Mouse (Mus musculus): ENCODE measurements around the gene Rps27a. TPM values are rescaled to one million over a fixed set of nuclear protein-coding genes. Genes with fewer than 3 reads are reported as not detected.
A peak's percentile ranks its signal among the peaks of the same experiment; 100 is the strongest.

The Rps27a gene
- total and polyA plus RNA-seq, 3 experiments: 560 to 2,403 (median 1,339) TPM

DNA sequence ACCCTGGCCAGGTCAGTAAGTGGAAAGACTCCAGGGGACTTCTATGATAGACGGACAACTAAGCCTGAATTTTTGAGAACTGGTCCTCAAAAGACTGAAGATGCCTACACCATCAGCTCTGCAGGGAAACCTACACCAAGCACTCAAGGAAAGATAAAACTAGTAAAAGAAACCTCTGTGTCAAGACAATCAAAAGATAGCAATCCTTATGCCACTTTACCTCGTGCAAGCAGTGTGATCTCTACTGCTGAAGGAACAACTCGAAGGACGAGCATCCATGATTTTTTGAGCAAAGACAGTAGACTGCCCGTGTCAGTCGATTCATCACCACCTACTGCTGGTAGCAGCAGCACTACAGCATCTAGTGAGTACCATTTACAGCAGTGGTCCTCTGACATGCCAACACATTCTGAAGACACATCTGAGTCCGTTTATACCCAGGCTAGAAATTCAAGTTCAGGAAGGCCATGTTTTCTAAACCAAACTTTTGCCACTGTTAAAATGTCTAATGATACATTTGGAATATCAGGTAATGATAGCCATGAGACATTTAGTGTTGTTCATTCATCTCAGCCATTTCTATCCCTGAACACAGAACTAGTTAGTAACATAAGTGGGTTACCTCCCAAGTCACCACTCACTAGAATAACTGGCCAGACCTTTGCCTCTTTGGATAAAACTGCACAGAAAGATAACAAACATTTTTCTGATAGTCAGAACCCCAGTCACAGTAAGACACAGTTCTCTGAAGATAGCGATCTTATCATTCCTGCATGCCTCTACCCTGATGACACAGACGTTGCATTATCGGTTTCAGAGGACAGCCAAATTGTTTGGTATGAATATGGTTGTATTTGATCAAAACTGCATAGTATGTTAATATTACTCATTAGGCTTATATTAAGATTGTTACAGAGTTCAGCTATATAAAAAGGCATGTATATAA, 43.7 kb downstream of the Rps27a start (continued):
- TF ChIP-seq USF2 (IDR thresholded peaks at IDR 0.05; ENCODE audit: borderline replicate concordance in 1 of 2, insufficient read depth in 1 of 2, low read depth in 1 of 2, low read length in 2 of 2) (no peak), TAL1 (IDR thresholded peaks at IDR 0.05; ENCODE audit: low read length) (0 out of 2 replicates have a peak, but pooled peaks have one; percentile 31), UBTF (IDR thresholded peaks at IDR 0.05; ENCODE audit: borderline replicate concordance, insufficient read depth, low read depth, low read length) (no peak), NELFE (IDR thresholded peaks at IDR 0.05; ENCODE audit: low read depth, low read length) (no peak), GATA1 (IDR thresholded peaks at IDR 0.05; ENCODE audit: low read depth, low read length) (peak; percentile 99), EP300 (IDR thresholded peaks at IDR 0.05; ENCODE audit: low read depth in 1 of 2, low read length in 2 of 2) (peak; percentile 95 to 98), NRF1 (IDR thresholded peaks at IDR 0.05; ENCODE audit: insufficient read depth, low read depth, low read length, poor library complexity, severe bottlenecking) (no peak), MYB (IDR thresholded peaks at IDR 0.05; ENCODE audit: low read depth, low read length) (peak; percentile 83)

DNA sequence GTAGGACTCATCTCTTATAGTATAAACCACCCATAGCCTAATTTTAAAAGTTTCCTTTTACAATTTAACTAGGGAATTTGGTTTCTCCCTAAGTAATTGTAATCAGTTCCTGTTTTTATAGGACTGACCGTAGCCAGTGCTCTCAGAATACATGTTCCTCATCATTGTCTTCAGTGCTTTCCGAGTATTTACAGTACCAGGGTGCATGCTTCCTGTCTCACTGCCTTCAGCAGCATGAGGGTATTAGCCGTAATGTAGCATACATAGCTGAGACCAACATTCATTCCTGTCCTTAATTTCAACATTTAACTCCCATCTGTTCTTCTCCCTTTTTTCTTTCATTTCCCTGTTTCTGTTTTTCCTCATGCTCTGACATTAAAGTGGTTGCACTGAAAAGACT, 50.9 kb downstream of the Rps27a start:
- Histone ChIP-seq H3K79me2 (ENCODE audit: control insufficient read depth, insufficient read depth, low read length, poor library complexity) (no peaks in the 10 kb centered on the region), H3K9me3 (replicated peaks; ENCODE audit: insufficient read depth, low read length) (no peaks in the 10 kb centered on the region), H3K4me1 (ENCODE audit: control insufficient read depth in 1 of 2, insufficient read depth in 2 of 2, low read length in 2 of 2) (no peaks in the 10 kb centered on the region), H3K27ac (ENCODE audit: control insufficient read depth, low read depth, low read length) (no peak overlapping the region), H3K36me3 (ENCODE audit: control insufficient read depth in 1 of 2, insufficient read depth in 2 of 2, low read length in 2 of 2) (peaks cover 0 to 2% of the 10 kb centered on the region in 2 experiments; a peak in 1 of 4 replicates), H3K9ac (ENCODE audit: control insufficient read depth, low read depth, low read length, poor library complexity, severe bottlenecking) (no peak overlapping the region), H3K27me3 (ENCODE audit: control insufficient read depth in 1 of 2, insufficient read depth in 2 of 2, low read length in 2 of 2) (no peaks in the 10 kb centered on the region), H3K4me3 (ENCODE audit: control insufficient read depth in 1 of 2, insufficient read depth in 1 of 2, low read depth in 2 of 2, low read length in 2 of 2) (no peak overlapping the region)
- DNase-seq (ENCODE audit: low read depth, low spot score): no peak
- TF ChIP-seq MEF2A (IDR thresholded peaks at IDR 0.05; ENCODE audit: extremely low read depth, insufficient replicate concordance, low read depth, low read length, poor library complexity, severe bottlenecking) (no peak), ZKSCAN1 (IDR thresholded peaks at IDR 0.05; ENCODE audit: low read depth, low read length) (no peak), MAFK (IDR thresholded peaks at IDR 0.05; ENCODE audit: borderline replicate concordance, low read depth, low read length) (no peak), NRF1 (IDR thresholded peaks at IDR 0.05; ENCODE audit: insufficient read depth, low read depth, low read length, poor library complexity, severe bottlenecking) (no peak), USF2 (IDR thresholded peaks at IDR 0.05; ENCODE audit: borderline replicate concordance in 1 of 2, insufficient read depth in 1 of 2, low read depth in 1 of 2, low read length in 2 of 2) (no peak), BHLHE40 (IDR thresholded peaks at IDR 0.05; ENCODE audit: borderline replicate concordance, low read depth, low read length) (no peak), NELFE (IDR thresholded peaks at IDR 0.05; ENCODE audit: low read depth, low read length) (no peak), ZNF384 (IDR thresholded peaks at IDR 0.05; ENCODE audit: low read depth, low read length) (no peak), MAZ (IDR thresholded peaks at IDR 0.05; ENCODE audit: low read depth, low read length) (no peak), CHD1 (IDR thresholded peaks at IDR 0.05; ENCODE audit: low read depth, low read length) (no peak), EP300 (IDR thresholded peaks at IDR 0.05; ENCODE audit: low read depth in 1 of 2, low read length in 2 of 2) (no peak), ELF1 (IDR thresholded peaks at IDR 0.05; ENCODE audit: low read depth, low read length) (no peak), KAT2A (conservative IDR thresholded peaks at IDR 0.05; ENCODE audit: low read depth, low read length) (no peak), POLR2A (IDR thresholded peaks at IDR 0.05; ENCODE audit: control insufficient read depth in 1 of 2, insufficient read depth in 1 of 2, low read depth in 1 of 2, low read length in 2 of 2, poor library complexity in 1 of 2) (no peak), TBP (IDR thresholded peaks at IDR 0.05; ENCODE audit: low read depth, low read length) (no peak), RAD21 (IDR thresholded peaks at IDR 0.05; ENCODE audit: low read depth, low read length) (no peak), USF1 (IDR thresholded peaks at IDR 0.05; ENCODE audit: low read depth, low read length) (no peak)

Other genes starting within 250 kb of the Rps27a start
- 4.0 and 4.4 TPM in 2 replicates for gene Ccdc88a, start 174.5 kb downstream of the Rps27a start, total RNA-seq (2012; rRNA removed)
- gene Ccdc88a, start 174.5 kb downstream of the Rps27a start, polyA plus RNA-seq (2012; ENCODE audit: insufficient read depth in 1 of 2, insufficient read length in 2 of 2, low read depth in 1 of 2, low replicate concordance in 2 of 2, missing spikeins in 1 of 2): 100 to 1,000 TPM in 1 of 2 experiments, 1 to 10 TPM in 1; 5.9 to 225 TPM
- 46.9 and 51.7 TPM in 2 replicates for gene Prorsd1, start 33.1 kb downstream of the Rps27a start, total RNA-seq (2012; rRNA removed)
- gene Prorsd1, start 33.1 kb downstream of the Rps27a start, polyA plus RNA-seq (2012; ENCODE audit: insufficient read depth in 1 of 2, insufficient read length in 2 of 2, low read depth in 1 of 2, low replicate concordance in 2 of 2, missing spikeins in 1 of 2): 10 to 100 TPM in 1 of 2 experiments, not detected in 1; 48.7 TPM
- gene Mtif2, start 21.7 kb downstream of the Rps27a start, total RNA-seq (2012; rRNA removed): 32.7 and 38.2 TPM in 2 replicates
- 100 to 1,000 TPM in 1 of 2 experiments, 10 to 100 TPM in 1; 22.5 to 161 TPM for gene Mtif2, start 21.7 kb downstream of the Rps27a start, polyA plus RNA-seq (2012; ENCODE audit: insufficient read depth in 1 of 2, insufficient read length in 2 of 2, low read depth in 1 of 2, low replicate concordance in 2 of 2, missing spikeins in 1 of 2)
- gene Clhc1, start 159 bp downstream of the Rps27a start, total RNA-seq (2012; rRNA removed): 0.26 and 0.62 TPM in 2 replicates
- under 1 TPM in 1 of 2 experiments, not detected in 1; 0.08 TPM for gene Clhc1, start 159 bp downstream of the Rps27a start, polyA plus RNA-seq (2012; ENCODE audit: insufficient read depth in 1 of 2, insufficient read length in 2 of 2, low read depth in 1 of 2, low replicate concordance in 2 of 2, missing spikeins in 1 of 2)
- 46.5 and 53.1 TPM in 2 replicates for gene Rtn4, start 144.8 kb upstream of the Rps27a start, total RNA-seq (2012; rRNA removed)
- gene Rtn4, start 144.8 kb upstream of the Rps27a start, polyA plus RNA-seq (2012; ENCODE audit: insufficient read depth in 1 of 2, insufficient read length in 2 of 2, low read depth in 1 of 2, low replicate concordance in 2 of 2, missing spikeins in 1 of 2): 100 to 1,000 TPM in 1 of 2 experiments, 10 to 100 TPM in 1; 57.8 to 202 TPM